Mouse (Mus musculus) stomach, postnatal 0 days (tissue): ENCODE results near the gene Cd5. TPM values are rescaled to one million over a fixed set of nuclear protein-coding genes. Genes with fewer than 3 reads are reported as not detected.

Experiments used
- ATAC-seq: fragments of 200-750 bp; cut with Nextera tagmentation; 2 replicates; pipeline ENCODE4 v1.8.0; 2017; ENCODE audit not compliant: low FRiP score, low TSS enrichment
- DNase-seq: peaks from one replicate; pipeline ENCODE4 v3.0.0-alpha.2; 2016; ENCODE audit warnings: low spot score
- H3K27ac ChIP-seq: fragments of 300-500 bp; sonication (generic); replicated peaks from 2 replicates; pipeline ENCODE4 v1.5.1; 2014; ENCODE audit warnings: mild to moderate bottlenecking, control low read depth
- H3K27me3 ChIP-seq: fragments of 300-500 bp; sonication (generic); 2 replicates; pipeline ENCODE4 v1.6.1; 2014; ENCODE audit warnings: low read length; ENCODE audit not compliant: control insufficient read depth, insufficient read depth
- H3K36me3 ChIP-seq: fragments of 300-500 bp; sonication (generic); 2 replicates; pipeline ENCODE4 v1.6.1; 2014; ENCODE audit warnings: low read length, mixed read lengths; ENCODE audit not compliant: control insufficient read depth, insufficient read depth
- H3K4me1 ChIP-seq: fragments of 300-500 bp; sonication (generic); replicated peaks from 2 replicates; pipeline ENCODE4 v1.6.1; 2014; ENCODE audit warnings: antibody characterized with exemption; ENCODE audit not compliant: control insufficient read depth, insufficient read depth
- H3K4me2 ChIP-seq: fragments of 300-500 bp; sonication (generic); replicated peaks from 2 replicates; pipeline ENCODE4 v1.6.1; 2014; ENCODE audit warnings: low read depth, mild to moderate bottlenecking, control low read depth, moderate library complexity
- H3K4me3 ChIP-seq: fragments of 300-500 bp; sonication (generic); 2 replicates; pipeline ENCODE4 v1.5.1; 2014; ENCODE audit warnings: low read depth, low read length, control low read depth
- H3K9ac ChIP-seq: fragments of 300-500 bp; sonication (generic); 2 replicates; pipeline ENCODE4 v1.6.1; 2014; ENCODE audit warnings: mild to moderate bottlenecking, low read length, control low read depth, mixed read lengths
- H3K9me3 ChIP-seq: fragments of 300-500 bp; sonication (generic); 2 replicates; pipeline ENCODE4 v1.6.1; 2016; ENCODE audit warnings: low read length; ENCODE audit not compliant: control insufficient read depth
- CTCF ChIP-seq: IDR thresholded peaks from 2 replicates; pipeline ENCODE4 v1.5.1; 2016; ENCODE audit warnings: antibody characterized with exemption, low read depth, mild to moderate bottlenecking, moderate library complexity
- EP300 ChIP-seq: optimal IDR thresholded peaks from 2 replicates; pipeline ENCODE3; 2016; ENCODE audit warnings: antibody characterized with exemption
- WGBS: fragments of 180-500 bp; shearing (Covaris S2); extraction: QIAGEN DNeasy Blood & Tissue Kit; methylation state at CpG from one replicate; pipeline ENCODE4 v1.1.7; 2014; 5-methylcytosine and 5-hydroxymethylcytosine counted together
- polyA plus RNA-seq: library from polyadenylated mRNA; unstranded; fragments of >200 nt; fragmentation: Nextera tagmentation; extraction: Ambion mirVana; gene quantifications from 2 replicates; pipeline ENCODE4 v1.2.1, GENCODE M21; 2015

The Cd5 gene
- polyA plus RNA-seq, 1 experiment from 2014 or later: 1.8 TPM

DNA sequence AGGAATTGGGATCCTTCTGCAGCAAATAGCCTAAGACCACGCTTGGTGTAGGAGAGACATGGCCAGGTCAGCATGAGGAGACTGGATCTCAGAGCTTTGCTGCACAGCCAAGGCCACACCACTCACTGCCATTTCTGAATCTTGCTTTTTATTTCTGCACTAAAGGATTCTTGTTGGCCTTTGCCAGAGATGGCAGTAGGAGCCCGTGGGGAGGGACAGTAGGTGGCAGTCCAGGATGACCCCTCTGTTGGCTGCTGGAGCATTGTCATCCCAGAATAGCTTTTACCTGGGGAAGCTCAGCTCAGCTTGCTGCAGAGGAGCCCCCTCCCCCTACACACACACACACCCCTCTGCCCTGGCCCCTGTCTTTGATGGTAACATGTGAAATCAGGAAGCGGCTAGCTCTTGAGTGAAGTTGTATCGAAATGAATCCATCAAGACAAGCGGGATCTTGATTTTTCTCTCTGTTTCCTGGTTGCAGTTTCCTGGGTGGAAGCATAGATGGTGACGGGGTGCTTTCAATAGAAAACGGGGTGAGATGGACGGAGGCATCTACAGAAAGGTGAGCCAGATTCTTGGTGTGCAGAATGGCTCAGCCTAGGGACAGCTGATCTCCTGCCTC is 23.1 kb upstream of the Cd5 start:
- no peak overlapping the region for H3K9ac ChIP-seq
- no peaks in the 10 kb centered on the region for H3K36me3 ChIP-seq
- peaks cover 3% of the 10 kb centered on the region; the same call in 1 of the 2 replicates for H3K4me1 ChIP-seq
- H3K27me3 ChIP-seq: no peaks in the 10 kb centered on the region
- no peak for ATAC-seq
- WGBS: 70% methylated on average over 8 of the region's 8 CpGs
- DNase-seq: no peak
- TF ChIP-seq EP300 (no peak), CTCF (no peak)
- no peak overlapping the region for H3K27ac ChIP-seq
- no peak overlapping the region for H3K4me3 ChIP-seq
- H3K4me2 ChIP-seq: no peak overlapping the region
- H3K9me3 ChIP-seq: no peaks in the 10 kb centered on the region

GRCm38 (mm10) chr19:10759983-10760831 is 21.4 kb upstream of the Cd5 start:
- Histone ChIP-seq H3K36me3 (no peaks in the 10 kb centered on the region), H3K4me1 (peaks cover 3% of the 10 kb centered on the region; the same call in 1 of the 2 replicates), H3K27ac (no peak overlapping the region), H3K4me3 (no peak overlapping the region), H3K4me2 (no peak overlapping the region), H3K27me3 (no peaks in the 10 kb centered on the region), H3K9ac (no peak overlapping the region), H3K9me3 (no peaks in the 10 kb centered on the region)
- TF ChIP-seq EP300 (no peak), CTCF (no peak)
- no peak for DNase-seq
- WGBS: 68% methylated on average over 9 of the region's 9 CpGs
- ATAC-seq: no peak

DNA sequence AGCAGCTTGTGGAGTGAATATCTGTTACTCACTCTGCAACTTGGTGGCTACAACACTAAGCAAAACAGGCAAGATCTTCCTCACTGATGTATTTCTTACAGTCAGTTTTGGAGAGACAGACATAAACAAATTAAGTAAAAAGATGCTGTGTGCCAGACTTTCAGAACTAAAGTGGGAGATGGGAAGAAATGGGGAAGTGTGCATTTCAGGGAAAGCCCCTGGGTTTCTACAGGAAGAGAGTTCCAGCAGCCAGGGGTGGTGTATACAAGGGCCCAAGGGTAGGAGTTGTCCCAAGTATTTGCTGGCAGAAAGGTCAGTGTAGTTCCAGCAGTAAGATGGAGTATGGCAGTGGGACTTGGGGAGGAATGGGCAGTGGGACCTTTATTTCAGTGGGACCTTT is 20.7 kb upstream of the Cd5 start:
- no peak for DNase-seq
- H3K27me3 ChIP-seq: no peaks in the 10 kb centered on the region
- H3K4me2 ChIP-seq: no peak overlapping the region
- no peaks in the 10 kb centered on the region for H3K36me3 ChIP-seq
- H3K4me1 ChIP-seq: peaks cover 3% of the 10 kb centered on the region; the same call in 1 of the 2 replicates
- no peak overlapping the region for H3K9ac ChIP-seq
- TF ChIP-seq EP300: no peak
- TF ChIP-seq CTCF: no peak
- H3K27ac ChIP-seq: no peak overlapping the region
- H3K4me3 ChIP-seq: no peak overlapping the region
- ATAC-seq: no peak
- H3K9me3 ChIP-seq: no peaks in the 10 kb centered on the region

DNA sequence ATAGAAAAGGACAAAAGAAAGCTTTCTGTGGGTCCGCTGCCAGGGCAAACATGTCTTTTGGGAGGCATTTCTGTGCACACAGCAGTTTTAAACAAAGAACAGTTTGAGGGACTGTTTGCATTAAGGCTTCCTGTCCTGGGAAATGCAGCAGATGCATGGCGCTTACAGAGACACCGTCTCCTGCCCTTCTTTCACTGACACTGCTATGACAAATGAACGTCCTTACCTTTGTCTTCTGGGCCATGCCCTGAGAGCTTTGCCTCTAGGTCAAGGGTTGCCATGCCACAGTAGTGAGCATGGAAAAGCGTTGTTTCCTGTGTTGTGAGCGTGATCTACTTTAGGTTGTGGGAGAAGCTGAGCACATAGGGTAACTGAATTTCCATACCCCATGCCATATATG is 19.9 kb upstream of the Cd5 start:
- H3K27ac ChIP-seq: no peak overlapping the region
- TF ChIP-seq EP300 (no peak), CTCF (no peak)
- H3K36me3 ChIP-seq: no peaks in the 10 kb centered on the region
- WGBS: 24% methylated on average over 6 of the region's 6 CpGs
- no peak overlapping the region for H3K9ac ChIP-seq
- no peak overlapping the region for H3K4me2 ChIP-seq
- peaks cover 3% of the 10 kb centered on the region; the same call in 1 of the 2 replicates for H3K4me1 ChIP-seq
- no peaks in the 10 kb centered on the region for H3K27me3 ChIP-seq
- DNase-seq (no peak), ATAC-seq (no peak)
- H3K9me3 ChIP-seq: no peaks in the 10 kb centered on the region
- no peak overlapping the region for H3K4me3 ChIP-seq

DNA sequence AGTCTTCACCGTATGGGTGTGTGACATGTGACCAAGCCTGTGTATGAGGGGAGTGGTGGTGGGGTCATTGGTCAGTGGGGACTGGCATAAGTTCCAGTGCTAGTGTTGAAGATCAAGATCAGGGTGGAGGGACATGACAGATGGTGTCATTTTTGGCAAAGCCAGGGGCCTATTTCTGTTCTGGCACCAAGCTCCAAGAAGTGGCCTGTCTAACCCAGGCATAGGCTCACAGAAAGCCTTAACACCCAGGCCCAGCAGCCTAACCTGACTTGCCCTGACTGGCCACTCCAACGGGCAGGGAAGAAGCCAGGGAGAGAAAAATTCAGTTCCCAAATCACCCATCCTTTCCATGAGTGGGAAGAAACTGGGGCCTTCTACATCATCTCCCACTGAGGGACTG is 18.7 kb upstream of the Cd5 start:
- 78% methylated on average over 2 of the region's 2 CpGs for WGBS
- H3K9ac ChIP-seq: no peak overlapping the region
- DNase-seq (no peak), ATAC-seq (no peak)
- TF ChIP-seq EP300 (no peak), CTCF (no peak)
- H3K36me3 ChIP-seq: no peaks in the 10 kb centered on the region
- peaks cover 3% of the 10 kb centered on the region; the same call in 1 of the 2 replicates for H3K4me1 ChIP-seq
- H3K4me2 ChIP-seq: no peak overlapping the region
- H3K4me3 ChIP-seq: no peak overlapping the region
- no peak overlapping the region for H3K27ac ChIP-seq
- H3K9me3 ChIP-seq: no peaks in the 10 kb centered on the region
- no peaks in the 10 kb centered on the region for H3K27me3 ChIP-seq

- Histone ChIP-seq H3K4me2 (no peak overlapping the region), H3K27ac (no peak overlapping the region), H3K9ac (no peak overlapping the region), H3K27me3 (no peaks in the 10 kb centered on the region), H3K4me3 (no peak overlapping the region), H3K4me1 (peaks cover 3% of the 10 kb centered on the region; the same call in 1 of the 2 replicates), H3K9me3 (no peaks in the 10 kb centered on the region), H3K36me3 (no peaks in the 10 kb centered on the region)
- ATAC-seq (peak; percentile 24; the same call in 1 of the 2 replicates), DNase-seq (no peak)
- no peak for TF ChIP-seq CTCF
- TF ChIP-seq EP300: no peak
Measured at GRCm38 (mm10) chr19:10757125-10757524, 18.3 kb upstream of the Cd5 start.
